Mouse (Mus musculus) neural tube, embryonic 15.5 days (tissue): ENCODE data around the gene Hsp90aa1. TPM values are rescaled to one million over a fixed set of nuclear protein-coding genes. Genes with fewer than 3 reads are reported as not detected.
"Not testable (repeated sequence)": the region's sequence is repeated elsewhere in the genome, so short reads cannot be mapped to it uniquely, and the experiment has no call there.

Source experiments
- ATAC-seq: fragments of 200-750 bp; cut with Nextera tagmentation; 2 replicates; pipeline ENCODE4 v1.8.0; 2017; ENCODE audit warnings: mild to moderate bottlenecking, moderate TSS enrichment, moderate library complexity; ENCODE audit not compliant: low FRiP score
- H3K27ac ChIP-seq: fragments of 300-500 bp; sonication (generic); replicated peaks from 2 replicates; pipeline ENCODE4 v1.5.1; 2015; ENCODE audit warnings: mild to moderate bottlenecking, inconsistent platforms
- H3K27me3 ChIP-seq: fragments of 300-500 bp; sonication (generic); replicated peaks from 2 replicates; pipeline ENCODE4 v1.6.1; 2015; ENCODE audit warnings: inconsistent platforms
- H3K36me3 ChIP-seq: fragments of 300-500 bp; sonication (generic); 2 replicates; pipeline ENCODE4 v1.6.1; 2015; ENCODE audit warnings: inconsistent platforms
- H3K4me1 ChIP-seq: fragments of 300-500 bp; sonication (generic); 2 replicates; pipeline ENCODE4 v1.6.1; 2015; ENCODE audit warnings: inconsistent platforms
- H3K4me2 ChIP-seq: fragments of 300-500 bp; sonication (generic); 2 replicates; pipeline ENCODE4 v1.6.1; 2015; ENCODE audit warnings: inconsistent platforms, mild to moderate bottlenecking, moderate library complexity
- H3K4me3 ChIP-seq: fragments of 300-500 bp; sonication (generic); replicated peaks from 2 replicates; pipeline ENCODE4 v1.5.1; 2015; ENCODE audit warnings: mild to moderate bottlenecking, inconsistent platforms
- H3K9ac ChIP-seq: fragments of 300-500 bp; sonication (generic); replicated peaks from 2 replicates; pipeline ENCODE4 v1.6.1; 2015; ENCODE audit warnings: mild to moderate bottlenecking, inconsistent platforms
- H3K9me3 ChIP-seq: fragments of 300-500 bp; sonication (generic); replicated peaks from 2 replicates; pipeline ENCODE4 v1.6.1; 2016; ENCODE audit warnings: inconsistent platforms
- WGBS: fragments of 180-500 bp; shearing (Covaris S2); methylation state at CpG from one replicate; pipeline ENCODE4 v1.1.7; 2015; ENCODE audit warnings: mixed read lengths; 5-methylcytosine and 5-hydroxymethylcytosine counted together
- polyA plus RNA-seq: library from polyadenylated mRNA; unstranded; fragments of >200 nt; fragmentation: Nextera tagmentation; extraction: Ambion mirVana; gene quantifications from 2 replicates; pipeline ENCODE4 v1.2.1, GENCODE M21; 2015

The Hsp90aa1 gene
- polyA plus RNA-seq, 1 experiment from 2014 or later = 1,438 TPM

GRCm38 (mm10) chr12:110713784-110714183 is 11.3 kb upstream of the Hsp90aa1 start:
- no peak overlapping the region for H3K4me2 ChIP-seq
- no peaks in the 10 kb centered on the region for H3K4me1 ChIP-seq
- H3K9ac ChIP-seq = no peak overlapping the region
- H3K36me3 ChIP-seq = no peaks in the 10 kb centered on the region
- H3K27me3 ChIP-seq = no peaks in the 10 kb centered on the region
- WGBS = 96% methylated on average over 6 of the region's 6 CpGs
- no peak overlapping the region for H3K4me3 ChIP-seq
- H3K9me3 ChIP-seq = no peaks in the 10 kb centered on the region
- no peak for ATAC-seq
- H3K27ac ChIP-seq = no peak overlapping the region

GRCm38 (mm10) chr12:110711270-110711669 is 8.7 kb upstream of the Hsp90aa1 start:
- ATAC-seq = no peak
- peaks cover 16% of the 10 kb centered on the region for H3K4me1 ChIP-seq

GRCm38 (mm10) chr12:110707451-110707850 is 4.9 kb upstream of the Hsp90aa1 start:
- no peaks in the 10 kb centered on the region for H3K9me3 ChIP-seq
- peak overlapping the region; percentile 77; the same call in 1 of the 2 replicates for H3K27ac ChIP-seq
- H3K4me2 ChIP-seq = no peak overlapping the region
- H3K36me3 ChIP-seq = no peaks in the 10 kb centered on the region
- H3K9ac ChIP-seq = no peak overlapping the region
- H3K27me3 ChIP-seq = no peaks in the 10 kb centered on the region
- WGBS = 86% methylated on average over 7 of the region's 7 CpGs
- no peak for ATAC-seq
- H3K4me1 ChIP-seq = peaks cover 30% of the 10 kb centered on the region
- H3K4me3 ChIP-seq = no peak overlapping the region

More at GRCm38 (mm10) chr12:110711270-110711669, 8.7 kb upstream of the Hsp90aa1 start:
- H3K4me2 ChIP-seq = no peak overlapping the region
- no peak overlapping the region for H3K4me3 ChIP-seq
- H3K27ac ChIP-seq = no peak overlapping the region
- WGBS = 75% methylated on average over 5 of the region's 5 CpGs
- no peaks in the 10 kb centered on the region for H3K27me3 ChIP-seq
- no peak overlapping the region for H3K9ac ChIP-seq
- no peaks in the 10 kb centered on the region for H3K9me3 ChIP-seq
- H3K36me3 ChIP-seq = no peaks in the 10 kb centered on the region

- WGBS = 1% methylated on average over 27 of the region's 27 CpGs
- peak overlapping the region; percentile 32 for H3K4me3 ChIP-seq
Measured at GRCm38 (mm10) chr12:110706337-110707231, 4.1 kb upstream of the Hsp90aa1 start.

GRCm38 (mm10) chr12:110705419-110705818 is 2.9 kb upstream of the Hsp90aa1 start:
- not testable (repeated sequence) for H3K4me3 ChIP-seq, H3K4me2 ChIP-seq, ATAC-seq, H3K9me3 ChIP-seq, H3K9ac ChIP-seq, H3K27me3 ChIP-seq, H3K36me3 ChIP-seq
- Histone ChIP-seq H3K27ac (peak overlapping the region; percentile 77; the same call in 1 of the 2 replicates), H3K4me1 (peaks cover 30% of the 10 kb centered on the region)
- 87% methylated on average over 4 of the region's 4 CpGs for WGBS

More at GRCm38 (mm10) chr12:110706337-110707231, 4.1 kb upstream of the Hsp90aa1 start:
- peak overlapping the region; percentile 77 for H3K27ac ChIP-seq
- no peaks in the 10 kb centered on the region for H3K9me3 ChIP-seq
- ATAC-seq = peak; percentile 87
- 0 out of 2 replicates have a peak overlapping the region, but pooled peaks have one; percentile 9 for H3K9ac ChIP-seq
- peak overlapping the region; percentile 61 for H3K4me2 ChIP-seq
- H3K27me3 ChIP-seq = no peaks in the 10 kb centered on the region; the same call in 1 of the 2 replicates
- no peaks in the 10 kb centered on the region for H3K36me3 ChIP-seq
- peaks cover 30% of the 10 kb centered on the region for H3K4me1 ChIP-seq

- no peak overlapping the region for H3K4me2 ChIP-seq
- no peaks in the 10 kb centered on the region; the same call in 1 of the 2 replicates for H3K27me3 ChIP-seq
- H3K36me3 ChIP-seq = no peaks in the 10 kb centered on the region
- H3K4me3 ChIP-seq = no peak overlapping the region
- H3K9me3 ChIP-seq = no peaks in the 10 kb centered on the region
- no peak for ATAC-seq
- peaks cover 30% of the 10 kb centered on the region for H3K4me1 ChIP-seq
- WGBS = 71% methylated on average over 7 of the region's 7 CpGs
- H3K9ac ChIP-seq = no peak overlapping the region
- no peak overlapping the region for H3K27ac ChIP-seq
Measured at GRCm38 (mm10) chr12:110703682-110704081, 1.2 kb upstream of the Hsp90aa1 start.

- no peak for ATAC-seq
Measured at GRCm38 (mm10) chr12:110703008-110703471, 512 bp upstream of the Hsp90aa1 start.

GRCm38 (mm10) chr12:110701363-110701762 is 1.2 kb downstream of the Hsp90aa1 start:
- not testable (repeated sequence) for H3K27ac ChIP-seq, ATAC-seq, H3K9ac ChIP-seq, H3K4me2 ChIP-seq, H3K36me3 ChIP-seq, H3K4me3 ChIP-seq, H3K9me3 ChIP-seq, H3K27me3 ChIP-seq
- H3K4me1 ChIP-seq = peaks cover 22% of the 10 kb centered on the region
- 28% methylated on average over 3 of the region's 3 CpGs for WGBS

More at GRCm38 (mm10) chr12:110703008-110703471, 512 bp upstream of the Hsp90aa1 start:
- Histone ChIP-seq H3K9me3 (no peaks in the 10 kb centered on the region), H3K36me3 (no peaks in the 10 kb centered on the region), H3K27me3 (no peaks in the 10 kb centered on the region; the same call in 1 of the 2 replicates), H3K4me2 (no peak overlapping the region), H3K9ac (no peak overlapping the region), H3K27ac (no peak overlapping the region), H3K4me1 (peaks cover 30% of the 10 kb centered on the region), H3K4me3 (no peak overlapping the region)
- WGBS = 29% methylated on average over 8 of the region's 8 CpGs

GRCm38 (mm10) chr12:110700730-110701129 is 1.8 kb downstream of the Hsp90aa1 start:
- Histone ChIP-seq H3K36me3 (no peaks in the 10 kb centered on the region), H3K4me3 (no peak overlapping the region), H3K9me3 (no peaks in the 10 kb centered on the region), H3K4me1 (peaks cover 16% of the 10 kb centered on the region), H3K4me2 (no peak overlapping the region), H3K27me3 (no peaks in the 10 kb centered on the region; the same call in 1 of the 2 replicates), H3K9ac (no peak overlapping the region), H3K27ac (no peak overlapping the region)
- ATAC-seq = no peak
- 65% methylated on average over 2 of the region's 2 CpGs for WGBS

- 59% methylated on average over 2 of the region's 2 CpGs for WGBS
- peaks cover 23% of the 10 kb centered on the region for H3K4me1 ChIP-seq
- H3K9ac ChIP-seq = no peak overlapping the region
Measured at GRCm38 (mm10) chr12:110699171-110699547, 3.4 kb downstream of the Hsp90aa1 start.

GRCm38 (mm10) chr12:110698523-110699170 is 3.9 kb downstream of the Hsp90aa1 start:
- no peaks in the 10 kb centered on the region; the same call in 1 of the 2 replicates for H3K27me3 ChIP-seq
- H3K4me1 ChIP-seq = peaks cover 26% of the 10 kb centered on the region
- peaks cover 9% of the 10 kb centered on the region for H3K36me3 ChIP-seq
- no peak overlapping the region for H3K9ac ChIP-seq
- no peak overlapping the region for H3K4me2 ChIP-seq
- H3K9me3 ChIP-seq = no peaks in the 10 kb centered on the region
- no peak for ATAC-seq
- WGBS = 55% methylated on average over 12 of the region's 15 CpGs
- H3K4me3 ChIP-seq = no peak overlapping the region
- H3K27ac ChIP-seq = no peak overlapping the region

More at GRCm38 (mm10) chr12:110699171-110699547, 3.4 kb downstream of the Hsp90aa1 start:
- ATAC-seq = no peak
- Histone ChIP-seq H3K4me2 (no peak overlapping the region), H3K36me3 (peaks cover 6% of the 10 kb centered on the region), H3K27me3 (no peaks in the 10 kb centered on the region; the same call in 1 of the 2 replicates), H3K27ac (no peak overlapping the region), H3K9me3 (no peaks in the 10 kb centered on the region), H3K4me3 (no peak overlapping the region)
